In the genomic region with DNA sequence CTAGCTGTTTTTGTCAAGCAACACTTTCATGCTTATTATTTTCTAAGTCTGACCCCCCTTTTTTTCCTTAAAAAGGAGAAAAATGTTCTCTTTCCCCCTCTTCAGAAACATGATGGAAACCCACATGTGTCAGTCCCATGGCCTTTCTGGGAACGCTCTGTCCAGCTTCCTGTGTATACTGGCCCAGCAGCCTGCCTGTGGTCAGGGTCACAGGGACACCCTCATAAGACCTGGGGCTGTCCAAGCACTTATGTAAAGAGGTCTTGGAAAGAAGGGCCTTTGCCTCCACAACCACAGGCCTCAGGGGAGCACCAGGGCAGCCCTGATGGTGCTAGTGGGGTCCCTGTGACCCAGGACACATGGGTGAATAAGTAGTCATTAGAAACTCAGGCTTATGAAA, we compare ENCODE assay signal across 20 mouse cellular contexts. TPM values are rescaled to one million over a fixed set of nuclear protein-coding genes. Genes with fewer than 3 reads are reported as not detected.
DNase-seq lines count a peak whose midpoint lies in the region; ATAC-seq lines count a peak whose summit lies in the region.
"Had no signal": no experiment of that assay in that cellular context is flagged by ENCODE, and none has a peak within 500 bp of the region (broad histone marks: within the 10 kb centered on the region; RNA-seq: fewer than 3 reads in every experiment).

No protein-coding gene starts in this region.

- H3K27me3 ChIP-seq in embryonic facial prominence, embryonic 10.5 days (replicated peaks; ENCODE audit: low read depth, poor library complexity, severe bottlenecking), result no peaks in the 10 kb centered on the region
- H3K27me3 ChIP-seq in kidney, embryonic 15.5 days, result no peaks in the 10 kb centered on the region
- no peaks in the 10 kb centered on the region for H3K27me3 ChIP-seq in forebrain, embryonic 15.5 days
- H3K27me3 ChIP-seq: embryonic facial prominence, embryonic 15.5 days; heart, embryonic 15.5 days; hindbrain, embryonic 13.5 days had no signal

- DNase-seq in heart, adult 11 months, result peak; percentile 97
- no peak for DNase-seq in heart, adult 9 months (ENCODE audit: low spot score in 2 of 2)
- no peak for DNase-seq in embryonic facial prominence, embryonic 10.5 days (ENCODE audit: low spot score)
- DNase-seq in kidney, postnatal 14 days, result peak; percentile 68
- no peak for DNase-seq in testis, postnatal 10 days (ENCODE audit: low spot score)
- DNase-seq: adrenal gland, postnatal 14 days; cerebellum, adult 2 months; cerebellum, postnatal 10 days; gastrocnemius, postnatal 36 days; heart, adult 18-20 months; heart, postnatal 14 days had no signal

- no peak overlapping the region for H3K9ac ChIP-seq in kidney, embryonic 15.5 days
- no peak overlapping the region for H3K9ac ChIP-seq in forebrain, embryonic 15.5 days (replicated peaks)
- H3K9ac ChIP-seq: embryonic facial prominence, embryonic 15.5 days; heart, embryonic 15.5 days; hindbrain, embryonic 13.5 days had no signal

- H3K36me3 ChIP-seq in embryonic facial prominence, embryonic 10.5 days (replicated peaks), result no peaks in the 10 kb centered on the region; the same call in 1 of the 2 replicates
- H3K36me3 ChIP-seq in kidney, embryonic 15.5 days, result peaks cover 13% of the 10 kb centered on the region; the same call in 1 of the 2 replicates
- no peaks in the 10 kb centered on the region for H3K36me3 ChIP-seq in forebrain, embryonic 15.5 days
- H3K36me3 ChIP-seq: hindbrain, embryonic 13.5 days had no signal

- H3K4me3 ChIP-seq in embryonic facial prominence, embryonic 10.5 days, result no peak overlapping the region
- no peak overlapping the region for H3K4me3 ChIP-seq in kidney, embryonic 15.5 days (replicated peaks)
- no peak overlapping the region for H3K4me3 ChIP-seq in forebrain, embryonic 15.5 days
- H3K4me3 ChIP-seq: embryonic facial prominence, embryonic 15.5 days; erythroblast, embryonic 14.5 days; heart, embryonic 15.5 days; hindbrain, embryonic 13.5 days had no signal

- no peak overlapping the region for H3K4me2 ChIP-seq in kidney, embryonic 15.5 days
- no peak overlapping the region for H3K4me2 ChIP-seq in forebrain, embryonic 15.5 days (replicated peaks)
- H3K4me2 ChIP-seq: embryonic facial prominence, embryonic 15.5 days; heart, embryonic 11.5 days; heart, embryonic 15.5 days; hindbrain, embryonic 13.5 days had no signal

- 76% methylated on average over 1 of the region's 1 CpGs for WGBS in embryonic facial prominence, embryonic 10.5 days
- 42% methylated on average over 1 of the region's 1 CpGs for WGBS in kidney, embryonic 15.5 days
- 97% methylated on average over 1 of the region's 1 CpGs for WGBS in forebrain, embryonic 15.5 days

- H3K4me1 ChIP-seq in embryonic facial prominence, embryonic 10.5 days, result peaks cover under 1% of the 10 kb centered on the region; the same call in 1 of the 2 replicates
- peaks cover 14% of the 10 kb centered on the region; the same call in 1 of the 2 replicates for H3K4me1 ChIP-seq in kidney, embryonic 15.5 days
- no peaks in the 10 kb centered on the region for H3K4me1 ChIP-seq in forebrain, embryonic 15.5 days
- H3K4me1 ChIP-seq: embryonic facial prominence, embryonic 15.5 days; heart, embryonic 15.5 days; hindbrain, embryonic 13.5 days had no signal

- H3K27ac ChIP-seq in embryonic facial prominence, embryonic 10.5 days (replicated peaks), result peak overlapping the region; percentile 25; the same call in 1 of the 2 replicates
- H3K27ac ChIP-seq in kidney, embryonic 15.5 days, result peak overlapping the region; percentile 78
- no peak overlapping the region for H3K27ac ChIP-seq in forebrain, embryonic 15.5 days (replicated peaks)
- H3K27ac ChIP-seq: embryonic facial prominence, embryonic 15.5 days; heart, embryonic 15.5 days; hindbrain, embryonic 13.5 days had no signal

- no peaks in the 10 kb centered on the region for H3K9me3 ChIP-seq in embryonic facial prominence, embryonic 10.5 days
- H3K9me3 ChIP-seq in kidney, embryonic 15.5 days (replicated peaks), result no peaks in the 10 kb centered on the region
- no peaks in the 10 kb centered on the region for H3K9me3 ChIP-seq in forebrain, embryonic 15.5 days
- H3K9me3 ChIP-seq: embryonic facial prominence, embryonic 15.5 days; heart, embryonic 15.5 days; hindbrain, embryonic 13.5 days had no signal

- peak; percentile 44; the same call in 1 of the 2 replicates for ATAC-seq in kidney, embryonic 15.5 days (replicated peaks; ENCODE audit: low FRiP score)
- no peak for ATAC-seq in forebrain, embryonic 15.5 days (replicated peaks)
- ATAC-seq in activated CD4-positive, CD25-positive, alpha-beta regulatory T cell, adult 4 months, result no peak
- ATAC-seq: forebrain, embryonic 16.5 days had no signal

RNA-seq across cellular contexts. Expression of a gene that starts 23.9 kb away (rescaled TPM):
- polyA plus RNA-seq in embryonic facial prominence, embryonic 10.5 days (2016; fragmentation: Nextera tagmentation; extraction: Ambion mirVana), result 7.0 and 11.9 TPM in 2 replicates
- polyA plus RNA-seq in kidney, embryonic 15.5 days (2015; fragmentation: Nextera tagmentation; extraction: Ambion mirVana), result 33.2 and 39.7 TPM in 2 replicates
- 13.9 and 14.3 TPM in 2 replicates for polyA plus RNA-seq in forebrain, embryonic 15.5 days (2015; fragmentation: Nextera tagmentation; extraction: Ambion mirVana)
- not detected for polyA plus RNA-seq in activated CD4-positive, CD25-positive, alpha-beta regulatory T cell, adult 4 months (2017; shearing (Covaris generic))

RNA-seq across cellular contexts. Expression of a gene that starts 36.1 kb away (rescaled TPM):
- 28.4 and 30.2 TPM in 2 replicates for polyA plus RNA-seq in embryonic facial prominence, embryonic 10.5 days (2016; fragmentation: Nextera tagmentation; extraction: Ambion mirVana)
- 29.9 and 33.6 TPM in 2 replicates for polyA plus RNA-seq in kidney, embryonic 15.5 days (2015; fragmentation: Nextera tagmentation; extraction: Ambion mirVana)
- polyA plus RNA-seq in forebrain, embryonic 15.5 days (2015; fragmentation: Nextera tagmentation; extraction: Ambion mirVana), result 107 and 109 TPM in 2 replicates
- polyA plus RNA-seq in activated CD4-positive, CD25-positive, alpha-beta regulatory T cell, adult 4 months (2017; shearing (Covaris generic)), result 10 to 100 TPM; 21.1 to 23.9 TPM
- polyA plus RNA-seq: erythroblast, embryonic 14.5 days had no signal

RNA-seq across cellular contexts. Expression of a gene that starts 39.5 kb away (rescaled TPM):
- 17.2 and 17.6 TPM in 2 replicates for polyA plus RNA-seq in embryonic facial prominence, embryonic 10.5 days (2016; fragmentation: Nextera tagmentation; extraction: Ambion mirVana)
- polyA plus RNA-seq in kidney, embryonic 15.5 days (2015; fragmentation: Nextera tagmentation; extraction: Ambion mirVana), result 21.0 and 24.7 TPM in 2 replicates
- polyA plus RNA-seq in forebrain, embryonic 15.5 days (2015; fragmentation: Nextera tagmentation; extraction: Ambion mirVana), result 7.5 and 8.8 TPM in 2 replicates
- 10 to 100 TPM; 33.7 to 49.3 TPM for polyA plus RNA-seq in activated CD4-positive, CD25-positive, alpha-beta regulatory T cell, adult 4 months (2017; shearing (Covaris generic))

Comparison
In these comparisons a context has a peak if more than half of its experiments do, and no peak if none do; other contexts are left out.
1. DNase-seq: peak in heart, adult 11 months (single experiment) and kidney, postnatal 14 days (single experiment); none in heart, adult 9 months (0 of 2), embryonic facial prominence, embryonic 10.5 days (single experiment) and testis, postnatal 10 days (single experiment).